Mouse (Mus musculus): ENCODE results near the gene Mvp. TPM values are rescaled to one million over a fixed set of nuclear protein-coding genes. Genes with fewer than 3 reads are reported as not detected.

The Mvp gene
- polyA plus RNA-seq, 1 experiment = 4.3 TPM

DNA sequence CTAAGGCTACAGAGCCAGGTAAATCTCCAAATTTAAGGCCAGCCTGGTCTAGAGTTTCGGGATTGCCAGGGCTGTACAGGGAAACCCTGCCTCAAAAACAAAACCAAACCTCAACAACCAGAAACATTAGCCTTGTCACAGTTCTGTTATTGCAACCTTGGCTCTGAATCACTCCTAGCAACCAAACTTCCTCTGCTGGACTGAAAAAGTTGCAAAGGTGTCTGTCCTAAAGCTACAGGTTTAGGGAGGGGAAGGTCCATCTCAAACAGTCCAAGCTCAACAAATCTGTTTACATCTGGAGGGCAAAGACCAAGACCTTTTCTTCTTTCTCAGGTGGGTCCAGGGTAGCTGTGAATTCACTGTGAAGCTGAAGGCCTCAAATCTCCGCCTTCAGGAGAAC, 3.4 kb downstream of the Mvp start:
- no peak for TF ChIP-seq CTCF (IDR thresholded peaks at IDR 0.05; ENCODE audit: borderline replicate concordance, extremely low read depth, insufficient read depth, insufficient read length)
- no peak for TF ChIP-seq POLR2A (IDR thresholded peaks at IDR 0.05; ENCODE audit: borderline replicate concordance, extremely low read depth, insufficient read depth, insufficient read length, poor library complexity, severe bottlenecking)
- no peak for DNase-seq (ENCODE audit: low read depth)

DNA sequence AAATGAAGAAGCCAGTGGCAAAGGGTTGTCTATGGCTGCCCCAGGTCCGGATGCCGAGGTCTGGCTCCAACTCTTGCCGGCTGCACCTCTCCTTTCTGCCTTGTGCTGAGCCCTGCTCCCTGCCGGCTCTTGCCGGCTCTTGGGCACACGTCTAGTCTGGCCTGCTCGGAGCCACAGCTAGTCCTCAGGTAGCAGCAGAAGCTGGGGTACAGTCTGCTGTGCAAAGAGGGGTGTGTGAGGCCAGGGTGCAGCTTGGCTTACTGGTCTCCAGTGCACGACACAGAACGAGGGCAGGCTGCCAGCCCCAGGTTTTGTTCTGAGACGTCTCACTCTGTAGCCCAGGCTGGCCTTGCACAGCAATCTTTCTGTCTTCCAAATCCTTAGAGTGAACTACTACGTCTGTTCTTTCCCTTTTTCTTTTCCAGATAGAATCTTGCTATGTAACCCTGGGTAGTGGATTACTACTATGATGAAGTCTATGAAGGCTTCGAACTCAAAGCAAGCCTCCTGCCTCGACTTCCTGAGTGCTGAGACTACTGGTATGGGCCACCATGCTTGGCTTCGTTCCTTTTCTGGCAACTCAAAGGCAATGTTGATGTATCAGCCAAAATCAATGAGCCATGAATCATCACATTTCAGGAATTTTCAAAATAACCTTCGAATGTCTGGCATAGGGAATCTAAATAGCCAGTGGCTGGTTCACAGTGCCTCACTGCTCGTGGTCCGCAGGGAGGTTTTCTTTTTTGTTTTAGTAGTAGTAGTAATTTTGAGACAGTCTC, 4.9 kb downstream of the Mvp start:
- DNase-seq (ENCODE audit: low read depth) = no peak
- TF ChIP-seq POLR2A (IDR thresholded peaks at IDR 0.05; ENCODE audit: borderline replicate concordance, extremely low read depth, insufficient read depth, insufficient read length, poor library complexity, severe bottlenecking) = no peak
- TF ChIP-seq CTCF (IDR thresholded peaks at IDR 0.05; ENCODE audit: borderline replicate concordance, extremely low read depth, insufficient read depth, insufficient read length) = no peak

DNA sequence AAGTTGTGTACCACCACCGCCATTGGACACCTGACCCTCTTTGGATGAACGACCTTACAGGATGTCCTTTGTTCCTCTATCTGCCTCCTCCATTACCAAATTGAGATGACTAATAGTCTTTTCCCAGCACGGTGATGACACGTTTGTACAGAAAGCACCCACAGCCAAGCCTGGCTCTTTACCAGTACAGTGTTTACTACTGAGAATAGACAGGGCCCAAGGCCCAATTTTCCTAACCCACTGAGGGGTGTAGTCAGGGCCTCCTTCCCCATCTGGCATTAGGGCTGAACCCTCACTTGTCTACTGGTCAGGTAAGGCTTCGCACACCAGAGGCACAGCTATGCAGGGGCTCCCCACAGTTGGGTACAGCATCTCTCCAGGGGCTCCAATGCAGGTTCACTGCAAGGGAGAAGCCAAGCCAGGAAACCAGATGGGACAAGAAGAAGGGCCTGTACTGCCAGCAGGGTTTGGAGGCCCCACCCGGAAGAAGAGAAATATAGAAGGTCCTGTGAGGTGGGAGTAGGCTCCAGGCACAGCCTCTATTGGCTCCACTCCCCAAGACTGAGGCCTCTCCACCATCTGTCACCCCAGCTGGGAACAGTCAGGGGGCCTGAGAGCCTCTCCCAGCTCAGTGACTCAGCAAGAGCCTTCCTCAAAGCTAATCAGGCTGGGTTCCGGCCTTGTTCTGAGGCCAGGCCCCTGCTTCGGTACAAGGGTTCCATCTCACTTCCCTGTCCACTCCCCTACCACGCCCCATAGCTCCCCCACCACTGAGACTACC, 6.0 kb downstream of the Mvp start:
- peak; percentile 87 for DNase-seq (ENCODE audit: low read depth)
- TF ChIP-seq CTCF (IDR thresholded peaks at IDR 0.05; ENCODE audit: borderline replicate concordance, extremely low read depth, insufficient read depth, insufficient read length) = no peak
- TF ChIP-seq POLR2A (IDR thresholded peaks at IDR 0.05; ENCODE audit: borderline replicate concordance, extremely low read depth, insufficient read depth, insufficient read length, poor library complexity, severe bottlenecking) = no peak

DNA sequence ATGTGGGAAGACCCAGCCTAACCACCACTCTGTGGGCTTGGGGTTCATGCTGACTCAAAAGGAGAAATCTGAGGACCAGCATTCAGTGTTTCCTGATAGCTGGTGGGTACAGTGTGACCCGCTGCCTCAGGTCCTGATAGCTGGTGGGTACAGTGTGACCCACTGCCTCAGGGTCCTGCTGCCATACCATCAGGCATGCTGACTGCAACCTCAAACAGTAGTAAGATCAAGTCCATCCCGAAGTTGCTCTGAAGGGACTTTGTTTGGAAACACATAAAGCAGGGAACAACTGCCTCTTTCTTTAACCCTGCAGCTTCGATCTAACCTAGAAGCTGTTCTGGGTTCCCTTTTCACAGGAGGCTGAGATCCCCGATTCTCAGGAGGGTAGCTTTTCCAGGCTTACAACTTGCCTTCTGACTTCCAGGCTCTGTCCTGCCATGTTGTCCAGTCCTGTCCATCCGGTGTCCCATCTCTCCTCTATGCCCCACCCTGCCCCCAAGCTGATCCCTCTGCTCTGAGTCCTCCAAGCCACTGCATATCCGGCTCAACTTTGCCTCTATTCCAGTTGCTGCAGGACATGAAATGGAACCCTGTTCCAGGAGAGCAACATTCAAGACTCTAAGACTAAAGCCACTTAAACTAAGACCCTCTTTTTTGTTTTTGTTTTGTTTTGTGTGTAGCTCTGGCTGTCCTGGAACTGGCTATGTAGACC, 7.0 kb downstream of the Mvp start:
- TF ChIP-seq POLR2A (IDR thresholded peaks at IDR 0.05; ENCODE audit: borderline replicate concordance, extremely low read depth, insufficient read depth, insufficient read length, poor library complexity, severe bottlenecking) = no peak
- DNase-seq (ENCODE audit: low read depth) = no peak

- no peak for DNase-seq (ENCODE audit: low read depth)
- no peak for TF ChIP-seq POLR2A (IDR thresholded peaks at IDR 0.05; ENCODE audit: borderline replicate concordance, extremely low read depth, insufficient read depth, insufficient read length, poor library complexity, severe bottlenecking)
- no peak for TF ChIP-seq CTCF (IDR thresholded peaks at IDR 0.05; ENCODE audit: borderline replicate concordance, extremely low read depth, insufficient read depth, insufficient read length)
Measured at GRCm38 (mm10) chr7:127004122-127004875, 10.1 kb downstream of the Mvp start.

GRCm38 (mm10) chr7:127003620-127004019, 10.8 kb downstream of the Mvp start:
- no peak for DNase-seq (ENCODE audit: low read depth)
- no peak for TF ChIP-seq CTCF (IDR thresholded peaks at IDR 0.05; ENCODE audit: borderline replicate concordance, extremely low read depth, insufficient read depth, insufficient read length)

GRCm38 (mm10) chr7:126999568-126999967, 14.9 kb downstream of the Mvp start:
- no peak for TF ChIP-seq CTCF (IDR thresholded peaks at IDR 0.05; ENCODE audit: borderline replicate concordance, extremely low read depth, insufficient read depth, insufficient read length)
- TF ChIP-seq POLR2A (IDR thresholded peaks at IDR 0.05; ENCODE audit: borderline replicate concordance, extremely low read depth, insufficient read depth, insufficient read length, poor library complexity, severe bottlenecking) = no peak
- DNase-seq (ENCODE audit: low read depth) = no peak

DNA sequence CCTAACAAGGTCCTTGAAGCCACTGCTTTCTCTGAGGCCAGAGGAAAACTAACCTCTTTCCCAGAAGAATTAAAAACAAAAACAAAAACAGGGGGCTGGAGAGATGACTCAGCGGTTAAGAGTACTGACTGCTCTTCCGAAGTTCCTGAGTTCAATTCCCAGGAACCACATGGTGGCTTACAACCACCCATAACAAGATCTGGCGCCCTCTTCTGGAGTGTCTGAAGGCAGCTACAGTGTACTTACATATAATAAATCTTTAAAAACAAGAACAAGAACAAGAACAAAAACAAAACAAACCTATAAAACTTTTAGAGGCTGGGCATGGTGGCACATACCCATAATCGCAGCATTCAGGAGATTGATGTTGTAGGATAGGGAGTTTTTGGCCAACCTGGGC, 18.0 kb downstream of the Mvp start:
- no peak for TF ChIP-seq CTCF (IDR thresholded peaks at IDR 0.05; ENCODE audit: borderline replicate concordance, extremely low read depth, insufficient read depth, insufficient read length)
- TF ChIP-seq POLR2A (IDR thresholded peaks at IDR 0.05; ENCODE audit: borderline replicate concordance, extremely low read depth, insufficient read depth, insufficient read length, poor library complexity, severe bottlenecking) = no peak
- no peak for DNase-seq (ENCODE audit: low read depth)

DNA sequence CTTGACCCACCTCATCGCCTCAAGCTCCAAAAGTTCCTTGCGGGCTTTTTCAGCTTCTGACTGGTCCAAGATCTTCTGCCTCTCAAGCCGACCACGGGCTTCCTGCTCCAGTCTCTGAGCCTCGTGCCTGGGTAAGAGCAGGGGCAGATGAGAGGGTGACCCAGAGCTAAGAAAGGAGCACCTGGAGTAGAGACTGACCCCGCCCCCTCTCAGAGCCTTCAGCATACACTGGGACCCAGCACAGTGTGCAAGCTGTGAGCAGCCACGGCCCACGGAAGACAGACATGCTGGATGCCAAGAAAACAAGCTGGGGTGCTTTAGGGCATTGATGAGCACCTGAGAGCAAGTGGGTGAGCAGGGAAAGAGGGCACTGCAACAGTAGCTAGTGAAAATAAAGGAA, 25.6 kb downstream of the Mvp start:
- no peak for TF ChIP-seq POLR2A (IDR thresholded peaks at IDR 0.05; ENCODE audit: borderline replicate concordance, extremely low read depth, insufficient read depth, insufficient read length, poor library complexity, severe bottlenecking)
- TF ChIP-seq CTCF (IDR thresholded peaks at IDR 0.05; ENCODE audit: borderline replicate concordance, extremely low read depth, insufficient read depth, insufficient read length) = no peak
- DNase-seq (ENCODE audit: low read depth) = no peak

- DNase-seq (ENCODE audit: low read depth) = peak; percentile 45
- TF ChIP-seq POLR2A (IDR thresholded peaks at IDR 0.05; ENCODE audit: borderline replicate concordance, extremely low read depth, insufficient read depth, insufficient read length, poor library complexity, severe bottlenecking) (no peak), CTCF (IDR thresholded peaks at IDR 0.05; ENCODE audit: borderline replicate concordance, extremely low read depth, insufficient read depth, insufficient read length) (peak; percentile 35; the same call in 1 of the 2 replicates)
Measured at GRCm38 (mm10) chr7:126986319-126986718, 28.1 kb downstream of the Mvp start.
